Mouse (Mus musculus) stomach, adult 2 months (tissue): ENCODE results near the gene Mchr1. TPM values are rescaled to one million over a fixed set of nuclear protein-coding genes. Genes with fewer than 3 reads are reported as not detected.

Experiments
- polyA plus RNA-seq: library from polyadenylated mRNA; depleted of rRNA; stranded (reverse); fragments of >200 nt; gene quantifications from 2 replicates; pipeline ENCODE4 v1.2.3, GENCODE M21; 2012; rRNA removed

Mchr1 gene
- 0.94 and 1.3 TPM in 2 replicates for polyA plus RNA-seq

GRCm38 (mm10) chr15:81235086-81235920 lies at the start of gene Mchr1:
Gene Mchr1 (plus strand): TSS chr15:81235499.

DNA sequence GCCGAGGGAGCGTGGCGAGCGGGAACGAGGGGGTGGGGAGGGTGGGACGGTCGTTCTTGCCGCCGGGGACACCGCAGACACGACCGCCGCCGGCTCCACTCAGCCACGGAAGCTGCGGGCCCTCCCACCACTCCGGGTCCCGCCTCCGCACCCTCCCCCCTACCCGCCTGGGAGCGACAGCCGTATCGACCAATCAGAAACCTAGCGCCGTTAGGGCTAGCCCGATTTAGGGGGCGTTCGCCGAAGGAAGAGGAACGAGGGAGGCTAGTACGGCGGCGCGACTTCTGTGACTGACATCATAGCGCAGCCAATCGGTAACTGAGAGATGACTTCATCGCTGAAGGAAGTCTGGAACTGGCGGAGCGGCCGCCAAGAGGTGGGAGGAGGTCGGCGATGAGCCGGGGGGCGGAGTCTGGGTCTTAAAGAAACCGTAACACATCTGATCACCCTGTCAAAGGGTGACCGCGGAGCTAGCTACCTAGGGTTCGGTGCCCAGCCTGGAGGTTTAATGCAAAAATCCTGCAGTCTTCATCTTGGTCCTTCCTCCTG lies 44.6 kb upstream of the Mchr1 start, which contains the start of gene Mrtfa:
Gene Mrtfa (minus strand): TSS at position 128 of the 549 bp plus-strand sequence.

Other genes with a start within 250 kb of the Mchr1 start
- gene Mrtfa, start 44.7 kb upstream of the Mchr1 start, polyA plus RNA-seq, result 28.5 and 31.4 TPM in 2 replicates
- gene Slc25a17, start 125.3 kb downstream of the Mchr1 start, polyA plus RNA-seq, result 8.4 and 9.9 TPM in 2 replicates
- 6.7 and 7.9 TPM in 2 replicates for gene St13, start 164.6 kb downstream of the Mchr1 start, polyA plus RNA-seq
- 1.8 and 3.3 TPM in 2 replicates for gene Xpnpep3, start 164.6 kb downstream of the Mchr1 start, polyA plus RNA-seq
- 0.08 TPM in 1 of 2 replicates, not detected in the other for gene Dnajb7, start 172.8 kb downstream of the Mchr1 start, polyA plus RNA-seq
- 6.5 and 8.2 TPM in 2 replicates for gene Rbx1, start 230.8 kb downstream of the Mchr1 start, polyA plus RNA-seq